Mouse (Mus musculus): Measurements from ENCODE around the gene Spata32. TPM values are rescaled to one million over a fixed set of nuclear protein-coding genes. Genes with fewer than 3 reads are reported as not detected.
A peak's percentile ranks its signal among the peaks of the same experiment; 100 is the strongest.
"Not testable (repeated sequence)": the region's sequence is repeated elsewhere in the genome, so short reads cannot be mapped to it uniquely, and the experiment has no call there.

Spata32 gene
- total RNA-seq, 1 experiment from 2014 or later = not detected

DNA sequence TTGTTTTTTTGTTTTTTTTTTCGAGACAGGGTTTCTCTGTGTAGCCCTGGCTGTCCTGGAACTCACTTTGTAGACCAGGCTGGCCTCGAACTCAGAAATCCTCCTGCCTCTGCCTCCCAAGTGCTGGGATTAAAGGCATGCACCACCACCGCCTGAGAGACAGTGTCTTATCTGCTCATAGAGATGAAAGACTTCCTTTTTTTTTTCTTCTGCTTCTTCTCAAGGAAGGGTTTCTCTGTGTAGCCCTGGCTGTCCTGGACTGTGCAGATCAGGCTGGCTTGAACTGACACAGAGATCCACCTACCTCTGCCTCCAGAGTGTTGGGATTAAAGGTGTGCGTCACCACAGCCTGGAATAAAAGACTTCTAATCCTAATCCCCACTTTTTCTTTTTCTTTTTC is 4.5 kb upstream of the Spata32 start:
- not testable (repeated sequence) for ATAC-seq (replicated peaks in 1 of 2; ENCODE audit: insufficient read depth in 1 of 2, low FRiP score in 2 of 2, low TSS enrichment in 1 of 2, low read depth in 1 of 2, poor library complexity in 2 of 2, severe bottlenecking in 2 of 2)

DNA sequence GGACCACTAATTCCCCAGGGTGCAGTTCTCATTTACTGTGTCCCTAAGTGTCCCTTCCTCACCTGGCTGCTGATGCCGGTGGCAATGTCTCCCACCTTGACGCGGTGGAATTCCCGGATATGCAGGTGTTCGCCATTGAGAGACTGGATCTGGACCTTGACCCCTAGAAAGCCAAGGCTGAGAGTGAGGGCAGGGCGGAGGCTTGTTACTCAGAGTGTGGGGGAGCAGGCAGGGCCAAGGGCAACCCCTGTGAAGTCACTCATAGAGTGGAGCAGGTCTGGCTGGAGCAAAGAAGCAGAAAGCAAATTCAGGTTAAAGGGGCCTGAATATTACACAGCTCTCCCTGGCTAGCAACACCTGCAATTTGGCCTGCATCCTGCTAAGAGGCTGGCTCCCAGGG is 3.2 kb upstream of the Spata32 start:
- no peak for ATAC-seq (replicated peaks in 1 of 2; ENCODE audit: insufficient read depth in 1 of 2, low FRiP score in 2 of 2, low TSS enrichment in 1 of 2, low read depth in 1 of 2, poor library complexity in 2 of 2, severe bottlenecking in 2 of 2)

DNA sequence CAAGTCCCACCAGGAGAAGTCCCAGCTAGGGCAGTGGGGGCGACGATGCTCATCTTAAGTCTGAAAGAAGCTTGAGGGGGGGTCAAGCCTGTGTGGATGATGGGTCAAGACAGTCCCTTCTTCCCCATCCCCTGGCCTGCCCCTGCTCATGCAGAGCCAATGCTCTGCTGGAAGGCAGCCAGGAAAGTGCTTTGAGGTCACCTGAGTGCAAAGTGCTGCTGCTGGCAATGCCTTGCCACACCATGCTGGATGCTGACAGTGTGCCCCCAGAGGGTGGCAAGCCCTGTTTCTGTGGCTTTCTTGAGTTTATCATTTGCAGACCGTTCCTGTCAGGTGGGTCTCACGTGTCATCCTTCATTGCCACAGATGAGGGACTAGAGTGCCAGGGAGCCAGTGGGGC is 1.8 kb upstream of the Spata32 start:
- ATAC-seq (replicated peaks in 1 of 2; ENCODE audit: insufficient read depth in 1 of 2, low FRiP score in 2 of 2, low TSS enrichment in 1 of 2, low read depth in 1 of 2, poor library complexity in 2 of 2, severe bottlenecking in 2 of 2) = no peak

DNA sequence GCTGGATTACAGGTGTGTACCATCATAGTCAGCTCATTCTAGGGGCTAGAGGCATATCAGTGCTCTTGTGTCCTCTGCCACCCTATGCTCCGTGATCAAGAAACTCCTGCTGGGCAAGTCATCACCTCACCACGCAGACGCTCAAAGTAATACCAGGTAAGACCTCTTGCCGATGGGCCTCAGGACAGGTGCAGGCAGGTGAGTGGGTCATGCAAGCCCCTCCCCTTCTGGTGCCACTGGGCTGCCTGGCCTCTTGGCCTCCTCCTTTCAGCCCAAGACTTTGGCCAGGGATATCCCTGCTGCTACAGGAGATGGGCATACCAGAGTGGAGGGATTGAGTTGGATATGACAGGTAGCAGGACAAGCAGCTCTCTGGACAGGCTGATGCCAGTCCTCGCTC is 1.0 kb upstream of the Spata32 start:
- ATAC-seq (replicated peaks in 1 of 2; ENCODE audit: insufficient read depth in 1 of 2, low FRiP score in 2 of 2, low TSS enrichment in 1 of 2, low read depth in 1 of 2, poor library complexity in 2 of 2, severe bottlenecking in 2 of 2) = no peak

DNA sequence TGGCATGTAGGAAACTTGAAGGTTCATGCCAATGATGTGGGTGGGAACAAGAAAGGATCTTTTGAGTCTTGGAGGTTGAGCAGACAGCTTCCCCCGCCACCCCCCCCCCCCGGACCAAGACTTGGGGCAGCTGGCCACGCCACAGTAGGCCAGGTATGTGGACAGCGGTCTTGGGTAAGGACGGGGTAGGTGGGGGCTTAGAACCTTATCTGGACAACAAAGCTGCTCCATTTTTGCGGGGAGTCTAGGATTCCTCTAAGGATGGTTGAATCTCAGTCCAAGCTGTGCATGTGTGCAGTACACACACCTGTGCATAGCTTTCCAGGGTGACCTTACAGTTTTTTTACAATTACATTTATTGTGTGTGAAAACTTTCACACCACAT is 277 bp upstream of the Spata32 start:
- no peak for ATAC-seq (replicated peaks in 1 of 2; ENCODE audit: insufficient read depth in 1 of 2, low FRiP score in 2 of 2, low TSS enrichment in 1 of 2, low read depth in 1 of 2, poor library complexity in 2 of 2, severe bottlenecking in 2 of 2)

DNA sequence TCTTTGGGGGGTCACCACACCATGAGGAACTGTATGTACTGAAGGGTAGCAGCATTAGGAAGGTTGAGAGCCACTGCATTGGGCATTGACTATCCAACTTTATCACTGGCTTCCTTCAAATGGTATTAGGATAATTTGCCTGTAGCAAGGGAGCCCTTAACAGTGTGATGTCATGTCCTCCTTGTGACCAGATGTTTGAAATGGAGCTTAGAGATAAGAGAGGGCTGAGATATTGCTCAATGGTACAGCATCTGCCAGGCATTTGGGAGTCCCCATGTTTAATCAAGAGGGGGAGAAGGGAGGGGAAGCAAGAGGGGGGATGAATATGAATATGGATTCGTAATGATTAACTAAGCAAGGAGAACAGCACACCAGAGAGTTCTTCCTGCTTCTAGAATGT is 2.9 kb downstream of the Spata32 start:
- no peak for ATAC-seq (replicated peaks in 1 of 2; ENCODE audit: insufficient read depth in 1 of 2, low FRiP score in 2 of 2, low TSS enrichment in 1 of 2, low read depth in 1 of 2, poor library complexity in 2 of 2, severe bottlenecking in 2 of 2)

- ATAC-seq (replicated peaks in 1 of 2; ENCODE audit: insufficient read depth in 1 of 2, low FRiP score in 2 of 2, low TSS enrichment in 1 of 2, low read depth in 1 of 2, poor library complexity in 2 of 2, severe bottlenecking in 2 of 2) = no peak
Observed at GRCm38 (mm10) chr11:103213712-103214111, 4.5 kb downstream of the Spata32 start.

GRCm38 (mm10) chr11:103210291-103210690 is 7.9 kb downstream of the Spata32 start:
- no peak for ATAC-seq (replicated peaks in 1 of 2; ENCODE audit: insufficient read depth in 1 of 2, low FRiP score in 2 of 2, low TSS enrichment in 1 of 2, low read depth in 1 of 2, poor library complexity in 2 of 2, severe bottlenecking in 2 of 2)

GRCm38 (mm10) chr11:103208458-103208857 is 9.8 kb downstream of the Spata32 start, which contains the start of gene 1700023F06Rik:
Gene 1700023F06Rik (minus strand): TSS chr11:103208558.
- ATAC-seq (replicated peaks in 1 of 2; ENCODE audit: insufficient read depth in 1 of 2, low FRiP score in 2 of 2, low TSS enrichment in 1 of 2, low read depth in 1 of 2, poor library complexity in 2 of 2, severe bottlenecking in 2 of 2) = no peak

DNA sequence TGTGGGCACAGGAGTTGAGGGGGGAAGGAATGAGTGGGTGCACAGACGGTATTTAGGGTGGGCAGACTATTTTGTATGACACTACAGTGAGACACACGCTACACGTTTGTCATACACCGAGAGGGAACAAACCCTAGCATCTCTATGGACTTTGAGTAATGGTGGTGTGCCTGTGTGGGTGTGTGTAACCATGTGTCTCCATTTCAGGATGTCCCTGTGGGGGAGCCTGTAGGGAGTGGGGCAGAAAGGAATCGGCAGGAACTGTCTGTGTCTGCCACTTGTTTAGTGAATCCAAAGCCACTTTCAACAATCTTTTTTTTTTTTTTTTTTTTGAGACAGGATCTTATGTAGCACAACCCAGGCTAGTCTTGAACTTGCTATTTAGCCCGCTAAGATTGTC is 12.0 kb downstream of the Spata32 start:
- no peak for ATAC-seq (replicated peaks in 1 of 2; ENCODE audit: insufficient read depth in 1 of 2, low FRiP score in 2 of 2, low TSS enrichment in 1 of 2, low read depth in 1 of 2, poor library complexity in 2 of 2, severe bottlenecking in 2 of 2)

- ATAC-seq (replicated peaks in 1 of 2; ENCODE audit: insufficient read depth in 1 of 2, low FRiP score in 2 of 2, low TSS enrichment in 1 of 2, low read depth in 1 of 2, poor library complexity in 2 of 2, severe bottlenecking in 2 of 2) = no peak
Observed at GRCm38 (mm10) chr11:103202376-103202775, 15.9 kb downstream of the Spata32 start.

DNA sequence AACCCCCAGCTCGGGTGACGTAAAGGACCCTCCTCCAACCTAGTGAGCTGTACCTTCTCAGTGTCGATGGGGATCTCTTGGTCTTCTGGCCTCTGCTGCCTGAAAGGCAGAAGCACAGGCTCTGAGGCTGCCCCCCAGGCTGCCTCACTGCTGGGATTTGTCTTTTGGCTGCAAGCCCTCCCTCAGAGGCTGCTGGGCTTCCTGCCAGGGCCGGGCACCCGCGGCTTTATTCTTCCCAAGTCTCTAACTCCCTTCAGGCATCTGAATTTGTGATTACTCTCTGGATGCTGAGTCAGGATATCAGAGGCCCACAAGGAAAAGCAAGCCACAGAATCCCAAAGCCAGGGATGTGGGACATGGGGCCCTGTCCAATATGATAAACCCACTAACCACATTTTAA is 16.6 kb downstream of the Spata32 start:
- ATAC-seq (replicated peaks in 1 of 2; ENCODE audit: insufficient read depth in 1 of 2, low FRiP score in 2 of 2, low TSS enrichment in 1 of 2, low read depth in 1 of 2, poor library complexity in 2 of 2, severe bottlenecking in 2 of 2) = peak; percentile 54 to 56; a peak in 3 of 4 replicates

DNA sequence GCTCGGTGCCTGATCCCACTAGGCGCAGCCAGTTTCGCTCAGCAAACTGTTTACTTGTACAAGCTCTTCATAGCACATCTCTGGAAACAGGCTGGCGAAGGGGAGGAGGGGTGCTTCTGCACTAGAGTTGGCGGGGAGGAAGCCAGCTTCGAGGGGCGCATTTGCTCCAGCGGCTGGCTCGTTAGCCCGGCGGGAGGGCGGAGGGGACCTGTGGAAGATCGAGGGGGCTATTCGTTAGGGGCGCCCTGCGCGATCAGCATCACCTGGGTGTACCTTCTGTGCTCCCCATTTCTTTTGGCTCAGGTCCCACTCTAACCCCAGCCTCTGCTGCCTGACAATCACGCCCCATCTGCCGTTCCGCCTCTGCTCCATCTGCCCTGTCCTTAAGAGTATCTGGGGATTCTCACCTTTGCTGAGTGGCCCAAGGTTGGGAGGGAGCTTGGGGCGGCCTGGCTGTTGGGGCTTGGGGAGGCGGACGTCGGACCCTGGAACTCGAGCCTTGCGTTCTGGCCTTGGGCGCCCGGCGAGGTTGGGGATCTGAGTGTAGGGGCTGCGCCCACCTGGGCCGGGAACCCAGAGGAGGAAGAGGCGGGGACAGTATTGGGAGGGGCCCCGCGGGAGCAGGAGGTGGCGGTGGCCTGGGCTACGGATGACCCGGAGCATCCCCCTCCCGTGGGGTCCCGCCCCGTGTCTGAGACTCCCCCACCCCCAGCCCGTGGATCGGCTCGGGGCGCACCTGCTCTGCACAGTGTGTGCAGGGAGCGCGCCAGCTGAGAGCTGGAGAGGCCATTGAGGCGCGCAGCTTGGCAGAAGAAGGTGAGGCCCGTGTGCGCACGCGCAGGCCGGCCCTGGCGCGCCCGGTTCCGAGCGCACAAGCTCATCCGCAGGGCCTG is 19.1 kb downstream of the Spata32 start:
- ATAC-seq (replicated peaks in 1 of 2; ENCODE audit: insufficient read depth in 1 of 2, low FRiP score in 2 of 2, low TSS enrichment in 1 of 2, low read depth in 1 of 2, poor library complexity in 2 of 2, severe bottlenecking in 2 of 2) = no peak

- no peak for ATAC-seq (replicated peaks in 1 of 2; ENCODE audit: insufficient read depth in 1 of 2, low FRiP score in 2 of 2, low TSS enrichment in 1 of 2, low read depth in 1 of 2, poor library complexity in 2 of 2, severe bottlenecking in 2 of 2)
Observed at GRCm38 (mm10) chr11:103198339-103198738, 19.9 kb downstream of the Spata32 start.

- ATAC-seq (replicated peaks in 1 of 2; ENCODE audit: insufficient read depth in 1 of 2, low FRiP score in 2 of 2, low TSS enrichment in 1 of 2, low read depth in 1 of 2, poor library complexity in 2 of 2, severe bottlenecking in 2 of 2) = no peak
Observed at GRCm38 (mm10) chr11:103197340-103197739, 20.9 kb downstream of the Spata32 start.

DNA sequence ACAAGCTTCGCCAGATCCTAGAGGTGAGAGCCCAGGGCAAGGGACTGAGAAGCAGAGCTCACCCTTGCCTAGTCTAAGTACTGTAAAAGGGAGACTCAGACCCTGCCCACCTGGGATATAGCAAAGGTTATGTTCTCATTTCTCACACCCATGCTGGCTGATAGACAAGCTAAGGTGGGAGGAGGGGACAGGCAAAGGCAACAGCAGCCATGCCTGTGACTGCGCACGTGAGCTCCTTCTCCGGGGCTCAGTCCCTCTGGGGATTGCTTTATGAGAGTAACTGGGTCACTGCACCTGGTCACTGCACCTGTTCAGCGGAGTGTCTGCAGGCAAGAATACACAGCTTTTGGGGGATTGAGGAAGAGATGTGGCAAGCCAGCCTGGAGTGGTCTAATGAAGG is 22.6 kb downstream of the Spata32 start:
- ATAC-seq (replicated peaks in 1 of 2; ENCODE audit: insufficient read depth in 1 of 2, low FRiP score in 2 of 2, low TSS enrichment in 1 of 2, low read depth in 1 of 2, poor library complexity in 2 of 2, severe bottlenecking in 2 of 2) = no peak

GRCm38 (mm10) chr11:103195236-103195635 is 23.0 kb downstream of the Spata32 start:
- no peak for ATAC-seq (replicated peaks in 1 of 2; ENCODE audit: insufficient read depth in 1 of 2, low FRiP score in 2 of 2, low TSS enrichment in 1 of 2, low read depth in 1 of 2, poor library complexity in 2 of 2, severe bottlenecking in 2 of 2)

- ATAC-seq (replicated peaks in 1 of 2; ENCODE audit: insufficient read depth in 1 of 2, low FRiP score in 2 of 2, low TSS enrichment in 1 of 2, low read depth in 1 of 2, poor library complexity in 2 of 2, severe bottlenecking in 2 of 2) = no peak
Observed at GRCm38 (mm10) chr11:103193825-103194168, 24.4 kb downstream of the Spata32 start.

Measured in hematopoietic stem cell, adult 5-6 weeks (primary cell).